Mouse (Mus musculus) lung, adult 2 months (tissue): Measurements from ENCODE around the gene Patj.

ENCODE experiments used
- CTCF ChIP-seq: fragments of 200-500 bp; IDR thresholded peaks from 2 replicates; pipeline ENCODE4 v1.5.1; 2011; ENCODE audit warnings: mild to moderate bottlenecking, low read length, control low read depth; ENCODE audit not compliant: insufficient read depth
- POLR2A ChIP-seq: fragments of 200-500 bp; IDR thresholded peaks from 2 replicates; pipeline ENCODE4 v1.6.1; 2011; ENCODE audit warnings: low read depth, mild to moderate bottlenecking, control low read depth, low read length, borderline replicate concordance; ENCODE audit errors: extremely low read depth

GRCm38 (mm10) chr4:98489386-98489785 lies 93.8 kb downstream of the Patj start:
- TF ChIP-seq CTCF (no peak), POLR2A (no peak)
